Mouse (Mus musculus): ENCODE data around the gene Ltbp2. TPM values are rescaled to one million over a fixed set of nuclear protein-coding genes. Genes with fewer than 3 reads are reported as not detected.
A peak's percentile ranks its signal among the peaks of the same experiment; 100 is the strongest.

Ltbp2 gene
- polyA plus RNA-seq, 1 experiment from 2014 or later: 2.9 TPM

GRCm38 (mm10) chr12:84911640-84912039 lies 35.3 kb upstream of the Ltbp2 start:
- 91% methylated on average over 2 of the region's 2 CpGs for WGBS
- Histone ChIP-seq H3K27me3 (ENCODE audit: control insufficient read depth, insufficient read depth, low read length) (no peaks in the 10 kb centered on the region), H3K9me3 (ENCODE audit: control insufficient read depth, low read length) (no peaks in the 10 kb centered on the region), H3K4me3 (ENCODE audit: control insufficient read depth in 1 of 2, insufficient read depth in 1 of 2, low read depth in 1 of 2, low read length in 2 of 2) (no peak overlapping the region), H3K36me3 (ENCODE audit: control insufficient read depth, insufficient read depth, low read length) (0 out of 2 replicates have a peak, but pooled peaks cover 7% of the 10 kb centered on the region), H3K4me1 (ENCODE audit: control insufficient read depth in 2 of 2, insufficient read depth in 2 of 2, low read length in 2 of 2) (peaks cover 16% of the 10 kb centered on the region in 2 experiments), H3K4me2 (ENCODE audit: low read length) (no peak overlapping the region), H3K27ac (replicated peaks in 1 of 2; ENCODE audit: control insufficient read depth in 1 of 2, insufficient read depth in 1 of 2, low read depth in 2 of 2, low read length in 2 of 2) (no peak overlapping the region), H3K9ac (ENCODE audit: low read length) (no peak overlapping the region)
- no peak for ATAC-seq (ENCODE audit: insufficient number of reproducible peaks, insufficient read depth, low FRiP score, low read depth)

- no peak overlapping the region for H3K27ac ChIP-seq (replicated peaks in 1 of 2; ENCODE audit: control insufficient read depth in 1 of 2, insufficient read depth in 1 of 2, low read depth in 2 of 2, low read length in 2 of 2)
- no peaks in the 10 kb centered on the region for H3K36me3 ChIP-seq (ENCODE audit: control insufficient read depth, insufficient read depth, low read length)
- H3K4me3 ChIP-seq (ENCODE audit: control insufficient read depth in 1 of 2, insufficient read depth in 1 of 2, low read depth in 1 of 2, low read length in 2 of 2): no peak overlapping the region
- ATAC-seq (ENCODE audit: insufficient number of reproducible peaks, insufficient read depth, low FRiP score, low read depth): no peak
- no peaks in the 10 kb centered on the region for H3K9me3 ChIP-seq (ENCODE audit: control insufficient read depth, low read length)
- H3K4me2 ChIP-seq (ENCODE audit: low read length): no peak overlapping the region
- H3K4me1 ChIP-seq (ENCODE audit: control insufficient read depth in 2 of 2, insufficient read depth in 2 of 2, low read length in 2 of 2): peaks cover 16% of the 10 kb centered on the region in 2 experiments
- no peaks in the 10 kb centered on the region for H3K27me3 ChIP-seq (ENCODE audit: control insufficient read depth, insufficient read depth, low read length)
- 94% methylated on average over 4 of the region's 4 CpGs for WGBS
- H3K9ac ChIP-seq (ENCODE audit: low read length): no peak overlapping the region
Observed at GRCm38 (mm10) chr12:84910066-84910465, 33.7 kb upstream of the Ltbp2 start.

GRCm38 (mm10) chr12:84907627-84908480 lies 31.5 kb upstream of the Ltbp2 start:
- no peak overlapping the region for H3K4me3 ChIP-seq (ENCODE audit: control insufficient read depth in 1 of 2, insufficient read depth in 1 of 2, low read depth in 1 of 2, low read length in 2 of 2)
- H3K4me1 ChIP-seq (ENCODE audit: control insufficient read depth in 2 of 2, insufficient read depth in 2 of 2, low read length in 2 of 2): peaks cover 16% of the 10 kb centered on the region in 2 experiments
- H3K36me3 ChIP-seq (ENCODE audit: control insufficient read depth, insufficient read depth, low read length): no peaks in the 10 kb centered on the region
- WGBS: 50% methylated on average over 10 of the region's 10 CpGs
- no peaks in the 10 kb centered on the region for H3K9me3 ChIP-seq (ENCODE audit: control insufficient read depth, low read length)
- H3K9ac ChIP-seq (ENCODE audit: low read length): no peak overlapping the region
- peak; percentile 61; the same call in 1 of the 2 replicates for ATAC-seq (ENCODE audit: insufficient number of reproducible peaks, insufficient read depth, low FRiP score, low read depth)
- no peaks in the 10 kb centered on the region for H3K27me3 ChIP-seq (ENCODE audit: control insufficient read depth, insufficient read depth, low read length)
- H3K27ac ChIP-seq (replicated peaks in 1 of 2; ENCODE audit: control insufficient read depth in 1 of 2, insufficient read depth in 1 of 2, low read depth in 2 of 2, low read length in 2 of 2): peak overlapping the region; percentile 57 to 71
- H3K4me2 ChIP-seq (ENCODE audit: low read length): no peak overlapping the region

GRCm38 (mm10) chr12:84907024-84907626 lies 30.8 kb upstream of the Ltbp2 start:
- no peaks in the 10 kb centered on the region for H3K9me3 ChIP-seq (ENCODE audit: control insufficient read depth, low read length)
- no peaks in the 10 kb centered on the region for H3K36me3 ChIP-seq (ENCODE audit: control insufficient read depth, insufficient read depth, low read length)
- H3K4me3 ChIP-seq (ENCODE audit: control insufficient read depth in 1 of 2, insufficient read depth in 1 of 2, low read depth in 1 of 2, low read length in 2 of 2): no peak overlapping the region
- 80% methylated on average over 12 of the region's 12 CpGs for WGBS
- H3K4me1 ChIP-seq (ENCODE audit: control insufficient read depth in 2 of 2, insufficient read depth in 2 of 2, low read length in 2 of 2): peaks cover 16% of the 10 kb centered on the region in 2 experiments
- no peak overlapping the region for H3K4me2 ChIP-seq (ENCODE audit: low read length)
- H3K27me3 ChIP-seq (ENCODE audit: control insufficient read depth, insufficient read depth, low read length): no peaks in the 10 kb centered on the region
- ATAC-seq (ENCODE audit: insufficient number of reproducible peaks, insufficient read depth, low FRiP score, low read depth): no peak; the same call in 1 of the 2 replicates
- H3K27ac ChIP-seq (replicated peaks in 1 of 2; ENCODE audit: control insufficient read depth in 1 of 2, insufficient read depth in 1 of 2, low read depth in 2 of 2, low read length in 2 of 2): peak overlapping the region; percentile 57 to 71
- H3K9ac ChIP-seq (ENCODE audit: low read length): no peak overlapping the region

- Histone ChIP-seq H3K27me3 (ENCODE audit: control insufficient read depth, insufficient read depth, low read length) (no peaks in the 10 kb centered on the region), H3K4me3 (ENCODE audit: control insufficient read depth in 1 of 2, insufficient read depth in 1 of 2, low read depth in 1 of 2, low read length in 2 of 2) (no peak overlapping the region), H3K9me3 (ENCODE audit: control insufficient read depth, low read length) (no peaks in the 10 kb centered on the region), H3K9ac (ENCODE audit: low read length) (no peak overlapping the region), H3K4me2 (ENCODE audit: low read length) (no peak overlapping the region), H3K4me1 (ENCODE audit: control insufficient read depth in 2 of 2, insufficient read depth in 2 of 2, low read length in 2 of 2) (peaks cover 16% of the 10 kb centered on the region in 2 experiments), H3K27ac (replicated peaks in 1 of 2; ENCODE audit: control insufficient read depth in 1 of 2, insufficient read depth in 1 of 2, low read depth in 2 of 2, low read length in 2 of 2) (no peak overlapping the region), H3K36me3 (ENCODE audit: control insufficient read depth, insufficient read depth, low read length) (no peaks in the 10 kb centered on the region)
- 72% methylated on average over 7 of the region's 7 CpGs for WGBS
- no peak for ATAC-seq (ENCODE audit: insufficient number of reproducible peaks, insufficient read depth, low FRiP score, low read depth)
Observed at GRCm38 (mm10) chr12:84904399-84904798, 28.1 kb upstream of the Ltbp2 start.

GRCm38 (mm10) chr12:84900317-84900716 lies 24.0 kb upstream of the Ltbp2 start:
- 73% methylated on average over 7 of the region's 7 CpGs for WGBS
- H3K36me3 ChIP-seq (ENCODE audit: control insufficient read depth, insufficient read depth, low read length): no peaks in the 10 kb centered on the region

DNA sequence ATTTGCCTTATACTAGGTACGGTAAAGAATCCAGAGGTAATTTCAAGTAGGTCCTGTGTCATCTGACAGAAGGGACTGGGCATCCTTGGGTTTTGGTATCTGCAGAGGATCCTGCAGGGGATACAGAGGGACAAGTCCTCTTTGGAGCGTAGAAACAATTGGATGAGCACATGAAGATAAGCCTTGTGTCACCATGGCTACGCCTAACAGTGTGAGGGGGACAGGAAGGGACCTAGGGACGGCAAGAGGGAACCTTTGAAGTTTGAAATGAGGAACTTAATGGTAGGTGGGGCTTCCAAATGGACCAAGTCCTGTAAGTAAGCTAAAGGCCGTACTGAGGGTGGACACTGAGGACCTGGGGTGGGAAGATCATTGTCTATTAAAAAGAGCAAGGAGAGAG lies 21.0 kb upstream of the Ltbp2 start:
- H3K27me3 ChIP-seq (ENCODE audit: control insufficient read depth, insufficient read depth, low read length): no peaks in the 10 kb centered on the region
- no peak overlapping the region for H3K4me3 ChIP-seq (ENCODE audit: control insufficient read depth in 1 of 2, insufficient read depth in 1 of 2, low read depth in 1 of 2, low read length in 2 of 2)
- H3K4me1 ChIP-seq (ENCODE audit: control insufficient read depth in 2 of 2, insufficient read depth in 2 of 2, low read length in 2 of 2): peaks cover 4% of the 10 kb centered on the region in 2 experiments; a peak in 1 of 4 replicates
- 74% methylated on average over 5 of the region's 5 CpGs for WGBS
- H3K4me2 ChIP-seq (ENCODE audit: low read length): no peak overlapping the region
- no peak for ATAC-seq (ENCODE audit: insufficient number of reproducible peaks, insufficient read depth, low FRiP score, low read depth)
- H3K9ac ChIP-seq (ENCODE audit: low read length): no peak overlapping the region
- H3K9me3 ChIP-seq (ENCODE audit: control insufficient read depth, low read length): no peaks in the 10 kb centered on the region
- H3K36me3 ChIP-seq (ENCODE audit: control insufficient read depth, insufficient read depth, low read length): no peaks in the 10 kb centered on the region
- no peak overlapping the region for H3K27ac ChIP-seq (replicated peaks in 1 of 2; ENCODE audit: control insufficient read depth in 1 of 2, insufficient read depth in 1 of 2, low read depth in 2 of 2, low read length in 2 of 2)

More at GRCm38 (mm10) chr12:84900317-84900716, 24.0 kb upstream of the Ltbp2 start:
- ATAC-seq (ENCODE audit: insufficient number of reproducible peaks, insufficient read depth, low FRiP score, low read depth): no peak
- Histone ChIP-seq H3K4me2 (ENCODE audit: low read length) (no peak overlapping the region), H3K4me1 (ENCODE audit: control insufficient read depth in 2 of 2, insufficient read depth in 2 of 2, low read length in 2 of 2) (peaks cover 4% of the 10 kb centered on the region in 2 experiments; a peak in 1 of 4 replicates), H3K27ac (replicated peaks in 1 of 2; ENCODE audit: control insufficient read depth in 1 of 2, insufficient read depth in 1 of 2, low read depth in 2 of 2, low read length in 2 of 2) (no peak overlapping the region), H3K9ac (ENCODE audit: low read length) (no peak overlapping the region), H3K4me3 (ENCODE audit: control insufficient read depth in 1 of 2, insufficient read depth in 1 of 2, low read depth in 1 of 2, low read length in 2 of 2) (no peak overlapping the region), H3K9me3 (ENCODE audit: control insufficient read depth, low read length) (no peaks in the 10 kb centered on the region), H3K27me3 (ENCODE audit: control insufficient read depth, insufficient read depth, low read length) (no peaks in the 10 kb centered on the region)

Measured in heart, embryonic 14.5 days (tissue).